Mouse (Mus musculus): Measurements from ENCODE around the gene Hmox1. TPM values are rescaled to one million over a fixed set of nuclear protein-coding genes. Genes with fewer than 3 reads are reported as not detected.
A peak's percentile ranks its signal among the peaks of the same experiment; 100 is the strongest.

The Hmox1 gene
- polyA plus RNA-seq, 1 experiment from 2014 or later = 24.6 TPM

- Histone ChIP-seq H3K4me1 (ENCODE audit: insufficient read depth) (peaks cover 4% of the 10 kb centered on the region; the same call in 1 of the 2 replicates), H3K27ac (ENCODE audit: low read depth) (no peak overlapping the region; the same call in 1 of the 2 replicates), H3K9ac (no peak overlapping the region), H3K4me3 (ENCODE audit: low read depth, low read length) (no peak overlapping the region), H3K9me3 (ENCODE audit: low read depth, low read length) (no peaks in the 10 kb centered on the region), H3K27me3 (ENCODE audit: insufficient read depth, low read length) (no peaks in the 10 kb centered on the region), H3K36me3 (ENCODE audit: insufficient read depth) (peaks cover 12% of the 10 kb centered on the region; the same call in 1 of the 2 replicates), H3K4me2 (no peak overlapping the region)
- no peak for TF ChIP-seq CTCF (IDR thresholded peaks at IDR 0.05; ENCODE audit: low read depth)
- peak; percentile 81 for ATAC-seq (ENCODE audit: insufficient read depth)
- WGBS = 14% methylated on average over 2 of the region's 2 CpGs
- peak; percentile 79 for DNase-seq
These were observed 41.4 kb downstream of the Hmox1 start for GRCm38 (mm10) chr8:75134603-75135391.

- Histone ChIP-seq H3K9ac (no peak overlapping the region), H3K36me3 (ENCODE audit: insufficient read depth) (0 out of 2 replicates have a peak, but pooled peaks cover 4% of the 10 kb centered on the region), H3K27ac (ENCODE audit: low read depth) (peak overlapping the region; percentile 2; the same call in 1 of the 2 replicates), H3K4me2 (no peak overlapping the region), H3K9me3 (ENCODE audit: low read depth, low read length) (no peaks in the 10 kb centered on the region), H3K4me1 (ENCODE audit: insufficient read depth) (peaks cover 4% of the 10 kb centered on the region; the same call in 1 of the 2 replicates), H3K27me3 (ENCODE audit: insufficient read depth, low read length) (no peaks in the 10 kb centered on the region), H3K4me3 (ENCODE audit: low read depth, low read length) (no peak overlapping the region)
- DNase-seq = no peak
- WGBS = 26% methylated on average over 1 of the region's 1 CpGs
- no peak for TF ChIP-seq CTCF (IDR thresholded peaks at IDR 0.05; ENCODE audit: low read depth)
- no peak for ATAC-seq (ENCODE audit: insufficient read depth)
These were observed 42.3 kb downstream of the Hmox1 start for GRCm38 (mm10) chr8:75135756-75136155.

DNA sequence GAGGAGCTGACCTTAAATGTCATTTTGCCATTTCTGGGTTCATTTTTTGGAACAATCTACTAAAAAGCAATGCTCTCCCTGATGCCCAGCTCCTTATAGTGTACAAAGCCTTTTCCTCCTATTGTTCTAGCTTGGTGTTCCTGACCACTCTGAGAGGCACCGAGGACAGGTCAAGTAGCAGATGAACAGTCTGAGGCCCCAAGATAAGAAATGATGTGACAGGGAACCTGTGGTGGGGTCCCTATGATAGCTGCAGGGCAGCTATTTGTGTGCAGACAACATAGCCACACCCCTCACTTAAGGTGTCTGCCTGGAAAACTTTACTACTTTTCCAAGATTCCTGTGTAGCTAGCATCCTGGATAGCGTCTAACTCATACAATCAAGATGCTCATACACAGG, 42.8 kb downstream of the Hmox1 start:
- H3K27me3 ChIP-seq (ENCODE audit: insufficient read depth, low read length) = no peaks in the 10 kb centered on the region
- no peak overlapping the region for H3K4me2 ChIP-seq
- DNase-seq (no peak), ATAC-seq (ENCODE audit: insufficient read depth) (no peak)
- 63% methylated on average over 2 of the region's 2 CpGs for WGBS
- 0 out of 2 replicates have a peak, but pooled peaks cover 2% of the 10 kb centered on the region for H3K36me3 ChIP-seq (ENCODE audit: insufficient read depth)
- no peaks in the 10 kb centered on the region for H3K9me3 ChIP-seq (ENCODE audit: low read depth, low read length)
- H3K27ac ChIP-seq (ENCODE audit: low read depth) = no peak overlapping the region
- no peak for TF ChIP-seq CTCF (IDR thresholded peaks at IDR 0.05; ENCODE audit: low read depth)
- no peak overlapping the region for H3K4me3 ChIP-seq (ENCODE audit: low read depth, low read length)
- H3K4me1 ChIP-seq (ENCODE audit: insufficient read depth) = peaks cover 4% of the 10 kb centered on the region; the same call in 1 of the 2 replicates
- no peak overlapping the region for H3K9ac ChIP-seq

GRCm38 (mm10) chr8:75137536-75137935, 44.1 kb downstream of the Hmox1 start:
- no peak overlapping the region for H3K9ac ChIP-seq
- no peaks in the 10 kb centered on the region for H3K27me3 ChIP-seq (ENCODE audit: insufficient read depth, low read length)
- H3K27ac ChIP-seq (ENCODE audit: low read depth) = no peak overlapping the region
- peak; percentile 6 for DNase-seq
- H3K4me2 ChIP-seq = no peak overlapping the region
- ATAC-seq (ENCODE audit: insufficient read depth) = no peak
- H3K36me3 ChIP-seq (ENCODE audit: insufficient read depth) = no peaks in the 10 kb centered on the region
- TF ChIP-seq CTCF (IDR thresholded peaks at IDR 0.05; ENCODE audit: low read depth) = no peak
- H3K9me3 ChIP-seq (ENCODE audit: low read depth, low read length) = no peaks in the 10 kb centered on the region
- 66% methylated on average over 3 of the region's 3 CpGs for WGBS
- H3K4me3 ChIP-seq (ENCODE audit: low read depth, low read length) = no peak overlapping the region
- peaks cover 4% of the 10 kb centered on the region; the same call in 1 of the 2 replicates for H3K4me1 ChIP-seq (ENCODE audit: insufficient read depth)

Other genes starting within 250 kb of the Hmox1 start
- not detected in 2 replicates for gene Isx, start 220.4 kb upstream of the Hmox1 start, polyA plus RNA-seq (2014; fragmentation: Nextera tagmentation; extraction: Ambion mirVana)
- 52.0 and 54.6 TPM in 2 replicates for gene Hmgxb4, start 100.3 kb upstream of the Hmox1 start, polyA plus RNA-seq (2014; fragmentation: Nextera tagmentation; extraction: Ambion mirVana)
- 18.7 and 20.8 TPM in 2 replicates for gene Tom1, start 59.9 kb upstream of the Hmox1 start, polyA plus RNA-seq (2014; fragmentation: Nextera tagmentation; extraction: Ambion mirVana)
- gene Mcm5, start 15.9 kb downstream of the Hmox1 start, polyA plus RNA-seq (2014; fragmentation: Nextera tagmentation; extraction: Ambion mirVana) = 210 and 227 TPM in 2 replicates
- gene Rasd2, start 120.3 kb downstream of the Hmox1 start, polyA plus RNA-seq (2014; fragmentation: Nextera tagmentation; extraction: Ambion mirVana) = 0.78 and 1.2 TPM in 2 replicates

Measured in lung, embryonic 14.5 days (tissue).